Mouse (Mus musculus) bone marrow macrophage, adult 2 months (primary cell): ENCODE results near the gene Nav1.

ENCODE experiments used
- CTCF ChIP-seq: IDR thresholded peaks from 2 replicates; pipeline ENCODE4 v1.5.1; 2012; ENCODE audit warnings: low read depth, mild to moderate bottlenecking, low read length, moderate library complexity
- POLR2A ChIP-seq: IDR thresholded peaks from 2 replicates; pipeline ENCODE4 v1.6.1; 2012; ENCODE audit warnings: mild to moderate bottlenecking, low read depth, low read length, borderline replicate concordance

DNA sequence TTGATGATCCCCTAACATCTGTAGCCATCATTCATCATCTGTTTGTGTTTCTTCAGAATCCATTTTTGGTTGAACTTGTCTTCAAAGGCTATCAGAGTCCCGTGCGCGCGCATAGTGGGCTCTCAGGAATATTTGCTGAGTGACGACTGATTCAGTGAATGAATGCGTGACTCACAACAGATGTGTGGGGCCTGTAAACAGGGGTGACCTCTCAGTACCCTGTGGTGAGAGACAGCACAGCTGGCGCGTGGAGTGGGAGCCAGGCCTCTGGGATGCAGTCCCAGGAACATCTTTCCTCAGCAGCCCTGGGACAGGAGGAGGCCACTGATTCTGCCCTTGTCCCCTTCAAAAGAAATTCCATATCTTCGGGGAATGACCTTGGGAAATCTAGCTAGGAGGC lies 16.3 kb downstream of the Nav1 start:
- TF ChIP-seq POLR2A: no peak
- no peak for TF ChIP-seq CTCF
